Mouse (Mus musculus) brain, adult 2 months (tissue): Measurements from ENCODE around the gene Pcbd2.

Experiments used
- DNase-seq: peaks from one replicate; pipeline ENCODE4 v3.0.0; 2011; ENCODE audit warnings: low read depth, low spot score

The Pcbd2 gene

GRCm38 (mm10) chr13:55826008-55826671 is 99.0 kb downstream of the Pcbd2 start:
- DNase-seq, result no peak
